Mouse (Mus musculus) MEL-GATA-1-ER (cell line): Measurements from ENCODE around the gene Atxn3.
A peak's percentile ranks its signal among the peaks of the same experiment; 100 is the strongest.

Experiments used
- DNase-seq: peaks from one replicate; pipeline ENCODE4 v3.0.0-alpha.2; 2012; ENCODE audit warnings: low read depth; ENCODE audit errors: extremely low read depth

Atxn3 gene

GRCm38 (mm10) chr12:101893296-101893695 is 64.8 kb downstream of the Atxn3 start:
- DNase-seq, result no peak

- DNase-seq, result no peak
Measured at GRCm38 (mm10) chr12:101892832-101893231, 65.2 kb downstream of the Atxn3 start.

GRCm38 (mm10) chr12:101891066-101891465 is 67.0 kb downstream of the Atxn3 start:
- DNase-seq, result no peak

GRCm38 (mm10) chr12:101889351-101889750 is 68.7 kb downstream of the Atxn3 start:
- DNase-seq, result no peak

- DNase-seq, result no peak
Measured at GRCm38 (mm10) chr12:101888312-101888711, 69.7 kb downstream of the Atxn3 start.

- DNase-seq, result no peak
Measured at GRCm38 (mm10) chr12:101884926-101885325, 73.1 kb downstream of the Atxn3 start.

GRCm38 (mm10) chr12:101876374-101876773 is 81.7 kb downstream of the Atxn3 start:
- no peak for DNase-seq

- DNase-seq, result peak; percentile 11
Measured at GRCm38 (mm10) chr12:101875107-101875506, 82.9 kb downstream of the Atxn3 start.
